Mouse (Mus musculus): ENCODE measurements at regions not wholly inside any gene's neighbourhood (a gene's known extent, or its start where the extent isn't known, plus 50 kb on each side); places are given as distances from the start of the nearest gene placed in this dataset.

DNA sequence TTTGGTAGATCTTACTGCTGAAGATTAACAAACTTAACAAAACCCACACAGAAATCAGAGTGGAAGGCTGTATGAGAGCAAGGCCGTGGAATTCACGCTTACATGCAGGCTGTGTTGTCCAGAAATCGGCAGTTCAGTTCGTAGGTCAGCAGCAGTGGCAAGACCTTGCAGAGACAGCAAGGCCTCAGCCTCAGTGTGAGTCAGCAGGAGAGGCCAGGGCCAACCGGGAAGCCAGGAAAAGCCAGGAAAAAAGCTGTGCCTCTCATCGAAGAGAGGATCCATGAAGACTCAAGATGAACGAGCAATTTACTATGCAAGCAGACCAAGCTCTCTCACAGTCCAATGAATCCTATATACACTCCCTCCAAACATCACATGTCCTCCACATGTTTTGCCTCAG lies 103.4 kb upstream of the 1700021F07Rik start:
- no peak for DNase-seq

DNA sequence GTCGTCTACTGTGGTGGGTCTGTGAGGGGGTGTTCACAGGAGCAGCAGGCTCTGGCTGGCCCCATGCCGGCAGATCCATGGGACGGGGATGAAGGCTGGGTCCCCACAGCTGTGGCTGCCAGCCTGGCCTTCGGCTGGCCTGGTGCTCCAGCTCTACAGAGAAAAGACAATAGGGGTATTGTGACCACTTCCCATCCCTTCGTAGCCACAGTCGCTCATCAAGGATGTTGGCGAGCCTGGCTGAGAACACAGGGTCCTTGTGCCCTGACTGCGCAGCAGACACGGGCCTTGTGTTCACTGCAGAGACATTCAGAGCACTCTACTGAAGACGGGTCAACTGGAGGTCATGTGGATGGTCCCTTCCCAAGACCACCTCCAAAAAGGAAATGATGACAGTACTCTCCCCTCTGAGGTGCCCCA lies 102.4 kb upstream of the 1700021F07Rik start:
- DNase-seq, result no peak

DNA sequence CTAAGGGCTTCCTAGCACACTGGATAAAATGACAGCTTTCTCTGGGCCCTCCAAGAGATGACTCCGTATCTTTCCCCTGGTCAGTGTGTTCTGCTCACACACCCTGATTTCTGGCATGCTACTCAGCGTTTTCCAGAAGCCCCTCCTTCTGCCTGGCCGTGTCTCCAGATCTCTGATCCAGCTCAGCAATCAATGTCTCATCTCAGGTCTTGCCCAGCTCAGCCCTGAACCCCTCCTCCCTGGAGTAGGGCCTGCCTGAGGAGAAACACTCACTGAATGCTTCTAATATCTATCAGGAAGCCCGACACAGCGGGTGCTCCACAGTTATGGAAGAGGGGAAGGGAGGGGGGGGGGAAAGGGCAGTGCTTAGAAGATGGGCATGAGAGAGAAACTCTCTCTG lies 101.9 kb upstream of the 1700021F07Rik start:
- no peak for DNase-seq

DNA sequence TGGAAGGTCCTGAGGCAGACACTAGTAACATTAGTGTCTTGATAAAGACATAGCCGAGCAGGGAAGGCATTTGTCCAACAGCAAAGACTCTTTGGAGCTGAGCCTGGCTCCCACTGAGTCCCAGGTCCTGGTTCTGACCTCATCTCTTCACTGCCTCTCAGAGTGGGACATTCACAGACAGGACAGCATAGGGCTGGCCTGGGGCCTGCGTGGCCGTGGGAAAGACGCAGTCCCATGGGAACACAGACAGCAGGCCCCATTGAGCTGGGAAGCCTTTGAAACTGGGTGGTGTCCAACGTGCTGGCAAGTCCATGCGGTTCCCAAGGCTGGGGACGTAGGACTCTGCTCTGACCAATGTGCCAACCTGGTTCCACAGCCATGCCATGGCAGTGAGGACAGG lies 97.5 kb upstream of the 1700021F07Rik start:
- no peak for DNase-seq

DNA sequence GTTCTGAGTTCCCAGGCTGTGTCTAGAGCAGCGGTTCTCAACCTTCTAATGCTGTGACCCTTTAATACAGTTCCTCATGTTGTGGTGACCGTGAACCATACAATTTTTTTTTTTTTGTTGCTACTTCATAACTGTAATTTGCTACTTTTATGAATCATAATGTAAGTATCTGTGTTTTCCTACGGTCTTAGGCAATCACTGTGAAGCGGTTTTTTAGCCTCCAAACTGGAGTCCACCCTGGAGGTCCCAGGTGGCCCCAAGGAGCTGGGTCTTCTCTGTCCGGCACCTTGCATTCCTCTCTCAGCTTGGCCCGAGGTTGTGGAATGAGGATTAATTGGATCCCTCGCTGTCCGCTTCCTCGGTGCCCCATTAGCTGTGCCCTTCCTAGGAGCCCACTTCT lies 96.6 kb upstream of the 1700021F07Rik start:
- DNase-seq, result no peak

DNA sequence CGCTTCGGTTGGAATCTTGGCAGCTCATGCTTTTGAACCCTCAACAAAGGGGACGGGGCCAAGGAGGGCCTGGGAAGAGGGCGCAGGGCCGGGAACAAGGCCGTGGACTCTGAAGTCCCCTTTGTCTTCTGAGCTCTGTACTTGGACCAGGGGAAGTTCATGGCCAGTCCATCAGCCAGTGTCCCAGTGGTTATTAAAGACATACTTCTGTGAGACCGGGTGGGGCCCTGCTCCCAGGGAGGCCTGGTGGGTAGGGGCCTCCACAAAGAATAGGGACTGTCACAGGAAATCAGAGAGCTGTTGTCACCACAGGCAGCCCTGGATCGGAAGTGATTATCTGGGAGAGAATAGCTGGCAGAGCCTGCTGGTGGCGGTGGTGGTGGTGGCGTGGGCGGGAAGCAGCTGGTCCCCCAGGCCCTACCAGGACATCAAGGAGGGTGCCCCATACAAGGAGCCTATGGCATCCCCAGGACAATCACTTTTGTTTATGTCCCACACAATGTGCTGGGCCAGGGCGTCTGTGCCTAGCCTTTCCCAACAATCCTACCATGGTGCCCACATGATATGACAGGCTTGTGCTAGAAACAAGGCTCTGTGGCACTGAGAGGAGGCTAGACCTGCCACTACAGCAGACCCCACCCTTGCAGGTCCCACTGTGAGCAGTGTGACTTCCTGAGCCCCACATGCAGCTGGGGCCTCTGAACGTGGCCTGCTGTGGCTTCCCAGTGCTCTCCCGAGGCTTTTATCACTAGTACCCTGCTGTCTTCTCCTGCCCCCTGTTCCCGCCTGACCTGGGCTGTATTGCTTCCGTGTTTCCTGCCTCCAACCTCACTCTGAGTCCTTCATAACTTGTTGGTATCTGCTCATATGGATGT lies 96.0 kb upstream of the 1700021F07Rik start:
- no peak for DNase-seq

DNA sequence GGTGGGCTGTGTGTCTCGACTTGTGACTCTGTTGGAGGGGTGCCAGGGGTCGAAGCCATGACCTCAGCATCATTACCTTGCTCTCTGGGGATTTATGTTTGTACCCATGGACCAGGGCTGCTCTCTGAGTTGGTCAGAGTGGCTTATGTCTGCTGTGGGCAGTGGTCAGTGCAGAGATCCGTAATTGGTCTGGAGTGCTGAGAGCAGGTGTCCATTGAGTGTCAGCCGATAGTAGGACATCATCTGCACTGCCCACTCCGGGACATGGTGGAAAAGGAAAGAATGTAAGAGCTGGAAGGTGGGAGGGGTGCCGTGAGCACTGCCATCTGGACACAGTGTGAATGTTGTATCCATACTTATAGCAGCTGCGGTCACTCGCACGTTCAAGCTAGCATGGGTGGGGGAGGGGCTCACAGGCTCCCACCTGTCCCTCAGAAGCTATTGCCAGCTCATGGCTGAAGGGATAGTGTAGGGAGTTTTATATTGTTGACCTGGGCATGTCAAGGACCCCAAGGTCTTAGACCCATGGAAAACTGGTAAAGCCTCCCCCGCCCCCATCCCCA lies 94.4 kb upstream of the 1700021F07Rik start:
- DNase-seq, result peak in 1 of 2 experiments; percentile 35

DNA sequence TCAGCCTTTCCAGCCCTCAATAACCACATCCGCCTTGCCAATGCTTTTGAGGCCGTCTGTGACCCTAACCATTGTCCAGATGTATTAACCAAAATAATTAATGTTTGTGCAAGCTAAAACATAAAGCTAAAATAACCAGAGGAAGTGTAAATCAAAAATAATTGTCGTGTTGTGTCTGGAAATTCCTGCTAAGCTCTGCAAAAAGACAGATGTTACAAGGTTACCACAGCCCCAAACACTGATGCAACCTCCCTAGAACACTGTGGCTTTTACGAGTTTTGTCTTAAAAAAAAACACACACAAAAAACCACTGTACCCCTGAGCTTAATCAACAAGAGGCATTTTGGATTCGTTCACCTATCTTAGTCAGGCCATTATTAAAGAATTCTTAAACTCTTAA lies 90.5 kb upstream of the 1700021F07Rik start:
- no peak for DNase-seq

DNA sequence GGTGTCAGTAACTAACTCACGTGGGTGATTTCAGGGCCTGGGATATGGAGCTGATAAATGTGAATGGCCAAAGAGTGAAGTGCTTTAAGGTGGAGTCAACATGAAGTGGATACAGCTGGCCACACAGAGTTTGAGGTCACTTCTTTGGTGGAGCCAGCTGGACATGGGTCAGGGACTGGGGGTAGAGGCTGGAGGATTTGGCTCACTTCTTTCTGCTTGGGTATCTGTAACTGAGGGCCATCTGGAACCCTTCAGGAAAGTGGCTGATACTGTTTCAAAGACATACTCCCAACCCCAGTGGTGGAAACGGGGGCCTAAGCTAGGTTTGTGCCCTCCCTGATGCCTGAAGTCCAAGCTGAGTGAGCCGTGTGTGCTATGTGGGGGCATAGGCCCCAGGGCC lies 90.1 kb upstream of the 1700021F07Rik start:
- DNase-seq, result peak in 1 of 2 experiments; percentile 66

DNA sequence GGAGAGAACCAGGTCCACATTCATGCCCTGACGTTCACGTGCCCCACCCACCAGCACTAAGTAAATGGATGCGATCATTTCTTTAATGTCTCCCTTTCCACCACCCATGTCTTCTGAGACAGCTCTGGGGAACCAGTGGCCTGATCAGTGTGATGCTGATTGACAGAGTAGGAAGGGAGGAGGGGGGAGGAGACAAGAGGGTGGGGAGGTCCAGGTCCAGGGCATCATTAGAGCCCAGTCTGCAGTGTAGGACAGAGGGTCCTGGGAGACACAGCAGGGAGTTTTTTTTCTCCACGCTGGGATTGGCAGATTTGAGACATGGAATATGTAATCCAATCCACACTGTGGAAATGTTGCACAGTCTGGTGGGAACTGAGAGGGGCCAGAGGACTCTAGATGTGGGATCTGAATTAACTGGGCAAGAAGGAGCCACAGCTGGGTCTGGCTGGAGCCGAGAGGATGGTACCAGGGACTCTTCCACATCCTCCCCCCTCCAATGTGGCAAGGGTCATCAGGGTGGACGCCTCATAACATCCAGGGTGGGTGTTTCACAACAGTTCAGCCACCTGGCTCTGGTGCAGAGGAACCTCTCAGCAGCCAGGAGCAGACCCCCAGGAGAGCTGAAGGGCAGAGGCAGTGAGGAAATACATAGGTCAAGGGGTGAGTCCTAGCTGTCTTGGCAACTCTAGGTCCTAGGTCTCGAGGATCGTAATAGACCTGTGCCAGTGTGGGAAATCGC lies 89.3 kb upstream of the 1700021F07Rik start:
- no peak for DNase-seq

DNA sequence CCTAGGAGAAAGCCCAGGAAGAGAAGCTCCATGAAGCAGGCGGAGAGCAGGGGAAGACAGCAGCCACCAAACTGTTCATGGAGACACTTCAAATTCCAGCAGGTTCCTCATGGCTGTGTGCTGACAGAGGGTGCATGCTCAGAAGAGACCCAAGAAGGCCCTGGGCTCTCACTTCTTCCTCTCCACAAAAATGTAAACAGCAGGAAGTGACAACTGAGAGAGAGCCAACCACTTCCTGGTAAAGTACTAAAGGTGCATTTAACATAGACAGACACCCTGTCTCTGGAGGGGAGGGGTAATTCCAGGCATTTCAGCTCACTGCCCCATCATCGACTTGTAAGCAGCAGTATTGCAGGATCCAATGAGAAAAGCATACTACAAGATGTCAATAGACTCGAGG lies 85.8 kb upstream of the 1700021F07Rik start:
- DNase-seq, result no peak

DNA sequence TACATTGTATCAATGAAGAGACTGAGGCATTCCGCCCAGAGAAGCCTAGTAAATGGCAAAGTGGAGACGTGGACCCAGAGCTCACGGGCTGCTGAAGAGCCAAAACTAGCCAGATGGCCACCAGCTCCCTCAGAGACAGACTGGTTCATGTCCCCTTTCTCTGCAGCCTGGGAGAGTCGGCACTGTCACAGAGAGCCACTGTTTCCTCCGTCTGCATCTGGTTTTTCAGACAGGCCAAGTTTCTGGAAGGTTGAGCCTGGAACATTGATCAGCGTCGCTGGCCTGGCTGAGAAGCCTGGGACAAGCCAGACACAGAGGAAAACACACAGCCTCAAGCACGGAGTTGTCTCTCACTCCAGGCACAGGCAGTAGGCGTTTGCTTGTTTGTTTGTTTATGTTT lies 83.4 kb upstream of the 1700021F07Rik start:
- no peak for DNase-seq

DNA sequence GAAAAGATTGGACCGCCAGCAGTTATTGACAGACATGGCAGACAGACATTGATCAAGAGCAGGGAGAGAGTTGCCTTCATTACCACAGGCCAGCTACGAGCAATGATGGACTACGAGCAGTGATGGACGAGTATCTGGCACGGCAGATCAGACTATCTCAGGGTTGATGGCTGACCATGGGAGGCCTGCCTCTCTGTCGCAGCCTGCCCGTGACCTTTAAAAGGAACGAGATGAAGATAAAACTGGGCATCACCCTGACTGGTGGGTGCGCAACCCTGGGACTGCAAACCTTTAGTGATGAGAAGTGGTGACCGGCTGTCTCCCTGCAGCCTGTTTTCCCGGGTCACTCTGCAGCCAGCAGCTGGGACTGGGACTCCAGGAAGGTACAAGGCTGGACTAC lies 80.3 kb upstream of the 1700021F07Rik start:
- no peak for DNase-seq

DNA sequence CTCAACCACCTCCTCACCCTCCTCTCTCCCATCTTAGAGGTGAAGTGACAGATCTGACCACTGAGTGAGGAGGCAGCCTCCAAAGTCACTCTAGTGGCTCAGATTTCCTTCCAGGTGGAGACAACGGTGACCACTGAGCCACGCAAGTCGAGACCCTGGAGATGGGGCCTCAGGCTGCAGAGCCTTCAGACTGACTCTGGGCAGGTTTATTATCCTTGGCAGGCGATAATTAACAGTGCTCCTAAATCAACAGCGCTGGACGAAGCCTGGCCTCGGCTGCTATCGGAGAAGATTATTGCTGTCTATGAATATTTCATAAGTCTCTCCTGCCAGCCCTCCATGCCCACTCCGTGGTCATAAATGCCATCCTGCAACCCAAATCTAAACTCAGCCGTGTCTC lies 79.1 kb upstream of the 1700021F07Rik start:
- no peak for DNase-seq

DNA sequence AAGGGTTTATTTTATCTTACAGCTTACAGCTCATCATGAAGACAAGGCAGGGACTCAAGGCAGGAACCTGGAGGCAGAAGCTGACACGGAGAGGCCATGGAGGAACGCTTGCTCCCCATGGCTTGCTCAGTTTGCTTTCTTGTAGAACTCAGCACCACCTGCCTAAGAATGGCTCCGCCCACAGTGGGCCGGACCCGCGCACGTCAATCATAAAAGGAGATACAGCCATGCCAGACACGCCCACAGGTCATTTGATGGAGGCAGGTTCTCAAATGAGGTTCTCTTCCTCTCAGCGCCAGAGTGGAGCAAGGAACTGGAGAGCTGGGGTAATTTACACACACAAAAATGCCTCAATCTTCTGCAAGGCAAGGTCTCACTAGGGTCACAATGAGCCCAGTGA lies 78.0 kb upstream of the 1700021F07Rik start:
- DNase-seq, result no peak

DNA sequence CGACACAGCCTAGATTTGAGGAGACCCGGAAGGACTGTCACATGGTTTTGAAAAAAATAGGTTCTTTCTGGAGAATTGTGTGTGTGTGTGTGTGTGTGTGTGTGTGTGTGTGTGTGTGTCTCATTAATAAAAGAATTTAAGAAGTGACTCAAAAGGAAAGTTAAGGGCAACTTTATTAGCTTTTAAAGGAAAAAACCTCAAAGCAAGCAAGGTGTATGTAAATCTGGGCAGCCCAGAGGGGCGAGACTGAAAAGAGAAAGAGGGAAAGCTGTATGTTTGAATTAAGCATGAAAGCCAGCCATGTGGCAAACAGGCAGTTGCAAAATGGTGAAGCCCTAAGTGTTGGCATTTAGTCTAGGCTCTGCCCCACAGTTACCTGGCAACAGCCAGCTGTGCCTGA lies 77.3 kb upstream of the 1700021F07Rik start:
- DNase-seq, result no peak

DNA sequence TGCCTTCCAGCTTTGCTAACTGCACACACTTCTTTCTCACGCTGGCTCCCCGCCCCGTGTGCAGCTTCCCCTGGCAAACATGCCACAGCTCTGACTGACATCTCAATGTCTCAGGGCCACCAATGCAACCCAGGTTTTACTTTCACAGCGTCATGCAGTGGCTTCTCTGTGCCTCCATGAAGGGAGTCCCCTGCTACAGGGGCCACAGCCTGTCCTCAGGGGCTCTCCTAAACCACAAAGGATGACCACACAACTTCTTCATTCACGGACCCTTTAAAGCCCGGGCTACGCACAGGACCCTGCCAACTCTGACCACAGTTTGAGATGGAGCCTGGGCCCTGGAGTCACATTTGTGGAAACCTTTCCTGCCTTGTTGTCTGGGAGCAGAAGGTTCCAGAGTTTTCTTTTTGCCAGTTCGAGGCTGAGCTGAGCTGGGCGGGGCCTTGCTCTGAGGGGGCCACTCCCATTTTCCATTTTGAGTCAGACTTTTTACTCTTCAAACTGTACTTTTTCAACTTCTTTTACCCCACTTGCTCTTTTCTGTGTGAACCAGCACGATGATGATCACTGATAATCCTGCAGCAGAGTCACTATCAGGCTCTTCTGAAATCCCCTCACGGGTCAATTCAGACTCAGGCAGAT lies 73.7 kb upstream of the 1700021F07Rik start:
- no peak for DNase-seq

DNA sequence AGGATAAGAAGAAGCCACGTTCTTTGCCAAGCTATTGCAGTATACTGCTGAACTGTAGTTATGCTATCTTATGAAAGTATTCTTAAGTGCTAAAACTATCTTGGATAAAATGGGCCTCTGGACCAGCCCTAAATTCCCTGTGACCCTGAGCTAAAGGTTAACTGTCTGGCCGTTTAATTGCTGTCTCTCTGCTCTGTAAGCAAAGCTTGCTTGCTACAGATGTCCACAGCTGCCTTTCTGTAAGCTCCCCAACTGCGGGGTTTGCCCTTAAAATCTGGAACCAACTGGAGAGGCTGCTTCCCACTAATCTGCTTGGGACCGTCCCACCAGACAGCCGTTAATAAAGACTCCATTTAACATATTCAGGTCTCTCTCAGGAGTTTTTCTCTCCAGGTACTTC lies 73.2 kb upstream of the 1700021F07Rik start:
- DNase-seq, result peak in 1 of 2 experiments; percentile 65

DNA sequence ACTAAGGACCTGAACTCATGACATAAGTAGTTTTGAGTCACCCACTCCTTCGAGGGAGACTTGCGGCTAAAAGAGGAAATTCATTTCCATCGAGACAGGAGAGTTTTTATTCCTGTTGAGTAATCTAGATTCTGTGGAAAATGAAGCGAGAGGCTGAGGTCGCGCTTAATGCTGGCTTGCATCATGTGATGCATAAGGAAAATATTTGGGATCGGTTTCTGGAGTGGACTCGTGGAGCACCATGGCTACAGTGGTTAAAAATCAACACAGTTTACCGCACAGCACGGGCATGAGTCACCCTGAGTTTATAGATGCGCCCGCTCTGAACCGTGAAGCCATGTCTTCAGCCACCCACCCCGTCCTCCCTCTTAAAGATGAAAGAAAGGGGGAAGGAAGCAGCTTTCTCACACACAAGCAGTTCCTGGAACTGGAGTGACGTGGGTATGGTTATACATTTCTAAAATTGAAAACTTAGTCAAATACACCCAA lies 70.3 kb upstream of the 1700021F07Rik start:
- DNase-seq, result peak; percentile 53 to 65

DNA sequence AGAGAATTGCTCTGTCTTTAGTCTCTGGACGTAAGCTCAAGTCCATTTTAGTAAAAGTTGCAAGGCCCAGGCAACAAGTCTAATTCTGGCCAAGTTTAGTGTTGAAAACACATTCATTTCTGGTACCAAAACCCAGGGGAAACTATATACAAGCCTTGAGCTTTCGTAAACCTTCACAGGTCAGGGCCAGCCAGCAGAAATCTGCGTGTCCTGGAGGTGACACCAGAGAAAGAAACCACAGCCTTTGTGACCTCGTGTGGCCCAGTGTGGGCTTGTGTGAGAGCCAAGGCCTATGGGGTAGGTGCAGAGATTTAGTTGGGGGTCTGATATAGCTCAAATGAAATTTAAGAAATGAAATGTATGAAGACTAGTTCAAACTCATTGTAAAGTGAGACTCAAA lies 69.6 kb upstream of the 1700021F07Rik start:
- peak in 1 of 2 experiments; percentile 19 for DNase-seq

DNA sequence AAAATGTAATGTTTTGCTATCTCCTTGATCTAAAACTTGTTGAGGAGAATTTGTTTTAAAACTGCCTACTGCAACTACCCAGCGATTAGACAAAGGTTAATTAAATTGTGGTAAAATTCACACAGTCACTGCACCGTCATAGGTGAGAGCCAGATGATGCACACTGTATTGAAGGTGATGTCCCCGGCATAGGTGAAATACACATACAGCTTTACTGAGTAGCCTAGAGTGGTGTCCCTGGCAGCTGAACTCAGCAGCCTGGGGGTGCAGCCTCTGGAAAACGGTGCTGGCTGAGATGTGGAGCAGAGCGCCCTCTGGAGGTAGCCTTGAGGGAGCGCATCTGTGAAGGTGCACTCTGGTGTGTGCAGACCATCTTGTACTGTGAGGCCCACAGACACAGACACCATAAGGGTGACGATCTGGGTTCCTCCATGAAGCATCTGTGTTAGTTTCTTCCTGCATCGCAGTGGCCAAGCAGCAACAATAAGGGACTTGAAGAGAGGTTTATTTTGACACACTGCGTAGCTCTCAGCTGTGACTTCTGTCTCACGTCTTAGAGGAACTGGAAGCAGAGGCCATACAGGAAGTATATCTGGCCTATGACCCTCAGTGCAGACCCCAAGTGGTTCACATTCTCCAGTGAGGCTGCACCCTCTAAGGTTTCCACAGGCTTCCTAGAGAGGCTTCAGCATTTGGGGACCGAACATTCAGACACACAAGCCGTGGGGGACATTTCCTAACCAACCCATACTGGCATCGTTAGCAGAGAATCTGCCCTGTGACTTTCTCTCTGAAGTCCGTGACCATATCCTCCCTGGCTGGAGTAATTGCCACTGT lies 68.6 kb upstream of the 1700021F07Rik start:
- DNase-seq, result peak; percentile 49 to 69

DNA sequence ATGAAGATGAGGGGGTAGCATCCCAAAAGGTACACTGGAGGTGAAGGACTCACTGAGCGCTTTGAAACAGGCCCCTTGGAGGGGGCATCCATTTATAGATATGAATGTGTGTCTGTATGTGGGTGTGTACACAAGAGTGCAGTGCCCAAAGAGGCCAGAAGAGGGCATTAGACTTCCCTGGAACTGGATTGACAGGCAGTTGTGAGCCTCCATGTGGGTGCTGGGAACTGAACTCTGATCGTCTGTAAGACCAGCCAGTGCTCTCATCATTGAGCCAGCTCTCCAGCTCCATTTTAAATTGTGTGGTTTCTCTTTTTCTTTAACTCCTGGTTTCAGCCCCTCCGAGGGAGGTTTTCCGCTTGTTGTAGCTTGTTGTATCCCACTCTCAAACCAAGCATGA lies 67.6 kb upstream of the 1700021F07Rik start:
- peak in 1 of 2 experiments; percentile 9 for DNase-seq
